Mouse (Mus musculus) macrophage (primary cell): ENCODE measurements around the gene Lsm7. TPM values are rescaled to one million over a fixed set of nuclear protein-coding genes. Genes with fewer than 3 reads are reported as not detected.
"Not testable (repeated sequence)": the region's sequence is repeated elsewhere in the genome, so short reads cannot be mapped to it uniquely, and the experiment has no call there.

Experiments
- H3K27ac ChIP-seq: fragments of 350-480 bp; formaldehyde crosslinking; 2 replicates; pipeline ENCODE4 v1.9.0; 2021
- H3K36me3 ChIP-seq: fragments of 350-480 bp; formaldehyde crosslinking; 2 replicates; pipeline ENCODE4 v1.9.0; 2021; ENCODE audit errors: inconsistent target
- H3K4me3 ChIP-seq: fragments of 350-480 bp; formaldehyde crosslinking; 2 replicates; pipeline ENCODE4 v1.9.0; 2021; ENCODE audit errors: inconsistent target
- H3K79me2 ChIP-seq: fragments of 350-480 bp; formaldehyde crosslinking; 2 replicates; pipeline ENCODE4 v1.9.0; 2021; ENCODE audit errors: inconsistent target
- WGBS: methylation state at CpG from one replicate; pipeline ENCODE4 v1.1.7; 2026; ENCODE audit warnings: inconsistent platforms; ENCODE audit not compliant: missing documents; 5-methylcytosine and 5-hydroxymethylcytosine counted together
- polyA plus RNA-seq: library from polyadenylated mRNA; stranded (reverse); fragments of 250-400 nt; gene quantifications from 3 replicates; pipeline ENCODE4 v1.2.4, GENCODE M21; 2018; ENCODE audit warnings: inconsistent platforms

The Lsm7 gene
- polyA plus RNA-seq, 1 experiment from 2014 or later, result 32.4 TPM

DNA sequence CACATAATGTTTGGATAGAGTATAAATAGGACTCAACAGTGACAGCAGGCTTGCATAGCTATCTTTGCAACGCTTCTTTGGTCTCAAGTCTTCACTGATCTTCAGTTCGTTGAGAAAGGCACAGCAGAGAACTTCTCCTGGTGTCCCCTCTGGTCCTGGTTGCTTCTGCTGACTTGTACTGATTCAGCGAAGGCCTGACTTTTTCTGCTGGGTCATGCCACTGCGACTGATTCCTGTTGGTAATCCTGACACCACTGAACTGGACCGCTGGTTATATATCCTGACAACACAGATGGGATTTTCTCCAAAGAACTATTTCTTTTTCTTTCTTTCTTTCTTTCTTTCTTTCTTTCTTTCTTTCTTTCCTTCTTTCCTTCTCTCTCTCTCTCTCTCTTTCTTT lies 32.5 kb downstream of the Lsm7 start:
- peaks cover 7% of the 10 kb centered on the region for H3K79me2 ChIP-seq
- no peaks in the 10 kb centered on the region for H3K36me3 ChIP-seq
- 84% methylated on average over 5 of the region's 5 CpGs for WGBS
- H3K27ac ChIP-seq, result no peak overlapping the region
- no peak overlapping the region for H3K4me3 ChIP-seq

DNA sequence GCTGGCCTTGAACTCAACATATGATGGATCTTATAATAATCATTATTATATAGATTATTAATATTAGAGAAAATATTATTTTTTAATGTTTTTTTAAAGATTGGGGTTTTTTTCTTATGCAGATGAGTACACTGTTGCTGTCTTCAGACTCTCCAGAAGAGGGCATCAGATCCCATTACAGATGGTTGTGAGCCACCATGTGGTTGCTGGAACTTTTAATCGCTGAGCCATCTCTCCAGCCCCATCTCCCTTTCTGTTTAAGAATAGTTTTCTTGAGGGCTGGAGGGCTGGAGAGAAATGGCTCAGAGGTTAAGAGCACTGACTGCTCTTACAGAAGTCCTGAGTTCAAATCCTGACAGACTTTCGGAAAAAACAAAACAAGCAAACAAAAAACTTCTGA lies 33.0 kb downstream of the Lsm7 start:
- no peak overlapping the region for H3K4me3 ChIP-seq
- no peaks in the 10 kb centered on the region for H3K36me3 ChIP-seq
- H3K27ac ChIP-seq, result no peak overlapping the region
- 46% methylated on average over 2 of the region's 2 CpGs for WGBS
- H3K79me2 ChIP-seq, result peaks cover 1% of the 10 kb centered on the region

DNA sequence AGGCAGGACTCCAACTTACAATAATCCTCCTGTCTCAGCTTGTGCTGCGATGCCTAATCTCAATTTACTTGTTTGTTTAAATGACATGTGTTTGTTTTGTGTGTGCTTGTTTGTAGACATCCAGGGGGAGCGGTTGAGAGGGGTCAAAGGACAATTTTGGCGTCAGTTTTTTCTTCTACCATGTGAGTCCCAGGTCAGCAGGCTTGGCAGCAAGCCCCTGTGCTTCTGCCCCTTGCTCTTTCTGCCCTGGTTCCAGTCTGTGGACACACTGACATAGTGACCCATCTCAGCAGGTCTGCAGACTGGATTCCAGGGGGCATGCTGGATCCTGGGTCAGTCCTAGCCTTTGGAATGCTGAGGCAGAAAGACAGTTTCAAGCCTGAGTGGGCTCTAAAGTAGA lies 35.6 kb downstream of the Lsm7 start:
- H3K4me3 ChIP-seq, result no peak overlapping the region
- no peak overlapping the region for H3K27ac ChIP-seq
- no peaks in the 10 kb centered on the region for H3K79me2 ChIP-seq
- no peaks in the 10 kb centered on the region for H3K36me3 ChIP-seq
- 94% methylated on average over 3 of the region's 3 CpGs for WGBS

DNA sequence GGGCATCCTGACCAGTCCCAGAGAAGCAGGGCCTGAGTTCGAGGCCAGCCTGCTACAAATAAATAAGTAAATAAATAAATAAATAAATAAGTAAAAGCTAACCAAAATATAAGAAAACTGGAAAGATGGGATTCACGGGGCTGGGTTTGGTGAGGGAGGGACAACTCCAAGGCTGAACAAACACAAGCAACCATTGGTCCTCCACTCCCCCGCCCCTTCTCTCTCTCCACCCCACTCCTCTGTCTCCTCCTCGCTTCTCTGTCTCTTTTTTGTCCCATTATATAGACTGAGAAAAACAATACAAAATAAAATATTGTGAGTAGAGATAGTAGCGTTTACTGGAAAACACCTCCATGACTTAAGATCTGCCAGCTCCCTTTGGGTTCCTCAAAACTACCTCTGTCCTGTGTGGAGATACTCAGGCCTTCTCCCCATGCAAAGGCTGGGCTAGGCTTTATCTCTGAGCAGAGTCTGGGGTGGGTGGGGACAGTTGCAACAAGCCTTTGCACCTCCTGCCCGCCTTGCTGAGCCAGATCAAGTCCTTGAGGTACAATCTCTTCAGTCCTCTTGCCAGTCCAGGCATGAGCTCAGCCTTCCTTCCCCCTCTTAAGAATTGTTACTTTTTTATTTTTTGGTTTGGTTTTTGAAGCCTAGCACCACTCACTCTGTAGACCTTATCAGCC lies 36.3 kb downstream of the Lsm7 start:
- no peaks in the 10 kb centered on the region for H3K79me2 ChIP-seq
- H3K27ac ChIP-seq, result no peak overlapping the region
- 83% methylated on average over 5 of the region's 6 CpGs for WGBS
- H3K4me3 ChIP-seq, result no peak overlapping the region
- no peaks in the 10 kb centered on the region for H3K36me3 ChIP-seq

DNA sequence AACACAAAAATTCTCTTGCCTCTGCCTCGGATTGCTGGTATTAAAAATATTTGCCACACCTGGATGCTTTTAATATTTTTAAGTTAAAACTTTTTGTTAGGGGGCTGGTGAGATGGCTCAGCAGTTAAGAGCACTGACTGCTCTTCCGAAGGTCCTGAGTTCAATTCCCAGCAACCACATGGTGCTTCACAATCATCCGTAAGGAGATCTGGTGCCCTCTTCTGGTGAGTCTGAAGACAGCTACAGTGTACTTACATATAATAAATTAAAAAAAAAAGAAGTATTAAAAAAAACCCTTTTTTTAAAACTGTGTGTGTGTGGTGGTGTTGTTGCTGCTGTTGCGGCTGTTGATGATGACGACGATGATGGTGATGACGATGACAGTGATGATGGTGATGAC lies 37.1 kb downstream of the Lsm7 start:
- H3K27ac ChIP-seq, H3K36me3 ChIP-seq, H3K79me2 ChIP-seq, H3K4me3 ChIP-seq: not testable (repeated sequence)
- WGBS, result 81% methylated on average over 7 of the region's 7 CpGs

DNA sequence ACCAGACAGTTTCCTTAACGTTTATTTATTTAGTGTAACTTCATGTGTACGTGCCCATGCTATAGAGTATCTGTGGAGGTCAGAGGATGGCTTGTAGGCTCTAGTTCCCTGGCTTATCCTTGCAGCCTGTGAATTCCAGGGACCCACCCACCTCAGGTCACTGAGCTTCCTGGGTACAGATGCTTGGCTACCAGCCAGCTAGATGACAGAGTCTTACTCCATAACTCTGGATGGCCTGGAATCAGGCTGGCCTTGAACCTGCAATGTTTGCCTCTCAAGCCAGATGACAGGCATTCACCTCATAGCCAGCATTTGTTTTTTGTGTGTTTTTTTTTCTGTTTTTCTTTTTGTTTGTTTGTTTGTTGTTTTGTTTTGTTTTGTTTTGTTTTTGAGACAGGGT lies 37.8 kb downstream of the Lsm7 start:
- H3K79me2 ChIP-seq, result no peaks in the 10 kb centered on the region
- no peaks in the 10 kb centered on the region for H3K36me3 ChIP-seq
- WGBS, result 81% methylated on average over 2 of the region's 2 CpGs
- H3K27ac ChIP-seq, result no peak overlapping the region
- H3K4me3 ChIP-seq, result no peak overlapping the region

DNA sequence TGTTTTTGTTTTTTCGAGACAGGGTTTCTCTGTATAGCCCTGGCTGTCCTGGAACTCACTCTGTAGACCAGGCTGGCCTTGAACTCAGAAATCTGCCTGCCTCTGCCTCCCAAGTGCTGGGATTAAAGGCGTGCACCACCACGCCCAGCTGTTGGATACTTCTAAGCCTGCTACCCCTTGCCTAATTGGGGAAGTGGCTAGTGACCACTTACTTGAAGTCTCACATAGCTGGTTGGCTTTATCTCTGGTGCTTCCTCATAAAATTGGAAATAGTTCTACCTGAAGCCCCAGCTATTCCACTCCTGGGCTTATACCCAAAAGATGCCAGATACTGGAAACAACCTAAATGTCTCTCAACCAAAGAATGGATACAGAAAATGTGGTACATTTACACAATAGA lies 38.7 kb downstream of the Lsm7 start:
- WGBS, result 22% methylated on average over 2 of the region's 3 CpGs
- not testable (repeated sequence) for H3K4me3 ChIP-seq, H3K36me3 ChIP-seq

DNA sequence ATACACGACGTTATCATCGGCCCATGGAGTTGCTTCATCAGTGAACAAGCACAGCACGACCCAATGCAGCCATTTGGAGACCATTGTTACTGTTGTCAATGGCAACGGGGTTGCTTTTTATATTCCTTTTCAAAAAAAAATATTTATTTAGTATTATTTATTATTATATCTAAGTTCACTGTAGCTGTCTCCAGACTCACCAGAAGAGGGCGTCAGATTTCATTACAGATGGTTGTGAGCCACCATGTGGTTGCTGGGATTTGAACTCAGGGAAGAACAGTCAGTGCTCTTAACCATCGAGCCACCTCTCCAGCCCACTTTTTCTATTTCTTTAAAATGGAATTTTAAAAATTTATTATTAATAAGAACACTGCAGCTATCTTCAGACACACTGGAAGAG lies 40.2 kb downstream of the Lsm7 start:
- H3K79me2 ChIP-seq, result no peaks in the 10 kb centered on the region
- no peak overlapping the region for H3K27ac ChIP-seq
- 63% methylated on average over 7 of the region's 7 CpGs for WGBS
- no peaks in the 10 kb centered on the region for H3K36me3 ChIP-seq
- H3K4me3 ChIP-seq, result no peak overlapping the region

More for the DNA sequence above, 38.7 kb downstream of the Lsm7 start:
- not testable (repeated sequence) for H3K27ac ChIP-seq, H3K79me2 ChIP-seq

DNA sequence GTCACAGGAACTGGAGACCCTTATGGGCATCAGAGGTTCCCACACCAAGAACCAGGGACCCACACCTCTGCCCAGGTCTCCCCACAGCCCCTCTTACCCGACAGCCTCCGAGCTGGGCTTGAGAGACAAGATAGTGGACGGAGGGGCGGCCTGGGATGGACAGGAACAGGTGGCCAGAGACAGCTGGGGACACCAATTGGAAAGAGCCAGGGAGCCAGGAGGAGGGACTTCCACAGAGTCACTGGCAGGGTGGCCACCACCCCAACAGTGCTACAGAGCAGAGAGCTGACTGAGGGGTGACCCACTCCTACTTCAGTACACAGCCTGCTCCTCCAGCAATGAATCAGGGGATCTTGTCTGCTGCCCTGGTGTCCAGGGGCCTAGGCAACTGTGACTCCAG lies 41.6 kb downstream of the Lsm7 start, which contains the start of gene Jsrp1:
Gene Jsrp1, minus strand, starts transcription at position 133 of the 400 bp plus-strand sequence.
- 85% methylated on average over 4 of the region's 4 CpGs for WGBS

DNA sequence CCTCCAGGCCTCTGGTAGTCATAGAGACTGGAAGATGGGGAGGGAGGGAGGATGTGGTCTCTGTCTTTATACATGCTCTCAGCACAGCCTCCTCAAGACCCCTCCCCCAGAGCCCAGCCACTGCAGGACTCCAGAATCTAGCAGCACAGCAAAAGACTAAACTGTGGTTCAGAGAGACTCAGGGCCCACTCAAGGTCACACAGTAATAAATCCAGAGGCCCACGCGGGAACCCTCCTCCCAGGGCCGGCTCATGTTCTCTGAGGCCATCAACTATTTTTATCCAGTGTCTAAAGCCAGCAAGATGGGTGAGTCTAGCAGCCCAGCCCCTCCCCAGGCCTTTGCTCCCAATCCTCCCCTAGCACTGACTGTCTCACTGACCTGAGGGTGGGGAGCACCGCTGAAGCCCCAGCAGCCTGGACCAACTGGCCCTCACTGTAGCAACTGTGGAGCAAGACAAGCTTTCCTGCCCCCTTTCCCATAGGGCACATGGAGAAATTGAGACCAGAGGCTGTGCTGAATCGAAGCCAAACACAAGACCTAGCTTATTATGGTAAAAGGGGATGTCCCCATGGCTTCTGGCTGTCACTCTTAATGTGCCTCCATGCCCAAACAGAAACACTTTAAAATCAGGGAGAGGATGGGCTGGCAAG lies 42.5 kb downstream of the Lsm7 start:
- no peaks in the 10 kb centered on the region for H3K36me3 ChIP-seq
- 67% methylated on average over 5 of the region's 5 CpGs for WGBS
- H3K4me3 ChIP-seq, result no peak overlapping the region
- H3K79me2 ChIP-seq, result no peaks in the 10 kb centered on the region
- H3K27ac ChIP-seq, result no peak overlapping the region

More for the DNA sequence above, 41.6 kb downstream of the Lsm7 start, which contains the start of gene Jsrp1:
- Histone ChIP-seq H3K79me2 (no peaks in the 10 kb centered on the region), H3K27ac (no peak within 1 kb of the TSS), H3K4me3 (no peak within 1 kb of the TSS), H3K36me3 (no peaks in the 10 kb centered on the region)

DNA sequence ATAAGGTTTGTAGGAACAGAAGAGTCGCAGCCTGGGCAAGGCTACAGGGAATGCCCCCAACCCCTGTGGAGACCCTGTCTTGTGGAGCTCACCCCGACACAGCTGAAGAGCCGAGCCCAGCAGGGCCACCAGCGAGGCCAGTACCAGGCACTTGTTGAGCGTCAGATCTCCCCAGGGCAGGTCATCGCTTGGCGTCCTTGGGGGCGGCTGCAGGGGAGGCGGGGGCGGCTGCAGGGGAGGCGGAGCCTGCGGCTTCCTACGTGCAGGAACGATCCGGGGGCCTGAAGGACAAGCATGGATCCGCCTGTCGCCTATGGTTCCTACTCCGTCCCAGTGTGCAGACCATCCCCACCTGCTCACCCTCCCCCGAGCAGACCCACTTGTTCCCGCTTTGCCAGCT lies 44.9 kb downstream of the Lsm7 start:
- WGBS, result 45% methylated on average over 17 of the region's 20 CpGs
- Histone ChIP-seq H3K27ac (no peak overlapping the region), H3K4me3 (no peak overlapping the region), H3K79me2 (no peaks in the 10 kb centered on the region), H3K36me3 (no peaks in the 10 kb centered on the region)

DNA sequence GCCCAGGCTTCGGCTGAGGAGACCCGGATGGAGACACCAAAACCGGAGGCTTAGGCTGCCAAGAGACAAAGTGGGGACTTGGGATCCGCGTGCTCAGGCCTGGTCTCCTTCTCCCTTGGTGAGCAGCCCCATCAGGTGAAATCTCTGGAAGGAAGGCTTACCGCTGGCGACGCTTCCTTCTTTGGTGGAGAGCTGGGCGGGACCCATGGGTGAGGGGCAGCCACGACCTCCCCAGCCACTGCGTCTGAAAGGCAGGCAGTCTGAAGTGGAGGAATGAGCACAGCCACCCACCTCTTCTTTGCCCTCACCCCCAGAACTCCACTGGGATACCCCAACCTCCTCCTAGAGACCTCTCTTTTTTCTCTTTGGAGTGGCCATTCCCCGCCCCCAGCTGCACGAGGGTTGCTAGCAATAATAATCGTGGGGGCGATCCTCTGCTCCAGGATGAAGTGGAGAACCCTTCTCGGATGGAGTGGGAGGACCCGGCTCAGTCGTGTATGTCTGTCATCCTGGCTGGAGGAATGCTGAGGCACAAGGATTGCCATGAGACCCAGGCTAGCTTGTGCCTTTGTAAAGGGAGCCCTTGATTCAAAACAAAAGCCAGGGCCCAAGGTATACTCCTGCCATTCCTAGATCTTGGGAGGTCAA lies 45.9 kb downstream of the Lsm7 start:
- Histone ChIP-seq H3K4me3 (no peak overlapping the region), H3K27ac (no peak overlapping the region), H3K79me2 (no peaks in the 10 kb centered on the region), H3K36me3 (no peaks in the 10 kb centered on the region)
- WGBS, result 26% methylated on average over 18 of the region's 18 CpGs

DNA sequence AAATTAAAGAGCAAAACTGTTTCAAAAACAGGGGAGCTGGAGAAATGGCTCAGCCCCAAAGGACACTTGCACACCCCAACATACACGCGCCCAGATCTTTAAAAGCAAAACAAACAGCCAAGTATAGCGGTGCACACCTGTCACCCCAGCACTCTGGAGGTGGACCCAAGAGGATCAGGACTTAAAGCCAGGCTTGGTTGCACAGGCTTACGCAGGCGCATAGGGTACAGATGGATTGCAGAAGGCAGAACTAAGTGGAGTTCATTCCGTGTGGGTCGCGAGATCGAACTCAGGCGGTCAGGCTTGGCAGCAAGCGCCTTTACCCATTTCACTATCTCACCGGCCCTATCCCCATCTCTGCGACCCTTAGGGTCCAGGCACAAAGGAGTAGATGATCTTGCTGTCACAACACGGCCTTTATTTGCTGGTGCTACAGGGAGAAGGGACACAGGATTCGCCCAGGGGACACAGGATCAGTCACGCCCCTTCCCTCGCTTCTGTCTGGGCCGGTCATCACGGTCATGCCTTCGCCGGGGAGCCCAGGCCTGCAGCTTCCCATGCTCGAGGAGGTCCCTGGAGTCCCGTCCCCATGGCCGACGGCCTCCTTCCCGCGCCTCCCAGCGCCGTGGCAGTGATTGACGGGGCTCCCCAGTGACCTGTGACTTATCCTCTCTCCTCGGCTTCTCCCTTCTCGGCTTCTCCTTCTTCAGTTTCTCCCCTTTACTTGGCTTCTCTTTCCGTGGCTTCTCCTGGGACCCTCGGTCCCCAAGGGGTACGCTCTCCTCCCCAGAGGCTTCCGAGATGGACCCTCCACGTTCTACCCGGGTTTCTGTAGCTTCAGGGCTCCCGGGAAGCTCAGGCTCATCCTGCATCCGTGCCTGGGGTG lies 46.7 kb downstream of the Lsm7 start:
- no peaks in the 10 kb centered on the region for H3K79me2 ChIP-seq
- H3K27ac ChIP-seq, result no peak overlapping the region
- WGBS, result 34% methylated on average over 38 of the region's 40 CpGs
- H3K4me3 ChIP-seq, result no peak overlapping the region
- peaks cover 5% of the 10 kb centered on the region for H3K36me3 ChIP-seq

DNA sequence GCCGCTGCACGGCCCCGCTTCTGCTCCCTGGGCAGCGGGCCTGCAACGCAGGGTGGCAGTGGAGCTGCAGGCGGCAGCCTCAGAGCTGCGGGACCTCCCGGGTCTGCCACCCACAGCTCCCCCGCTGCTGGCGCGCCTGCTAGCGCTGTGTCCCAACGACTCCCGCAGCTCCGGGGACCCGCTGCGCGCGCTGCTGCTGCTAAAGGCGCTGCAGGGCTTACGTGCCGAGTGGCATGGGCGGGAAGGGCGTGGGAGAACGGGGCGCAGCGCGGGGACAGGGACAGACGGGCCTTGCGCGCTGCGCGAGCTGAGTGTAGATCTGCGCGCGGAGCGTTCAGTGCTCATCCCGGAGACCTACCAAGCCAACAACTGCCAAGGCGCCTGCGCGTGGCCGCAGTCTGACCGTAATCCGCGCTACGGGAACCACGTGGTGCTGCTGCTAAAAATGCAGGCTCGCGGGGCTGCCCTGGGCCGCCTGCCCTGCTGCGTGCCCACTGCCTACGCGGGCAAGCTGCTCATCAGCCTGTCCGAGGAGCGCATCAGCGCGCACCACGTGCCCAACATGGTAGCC lies 47.9 kb downstream of the Lsm7 start:
- peaks cover 2% of the 10 kb centered on the region; the same call in 1 of the 2 replicates for H3K79me2 ChIP-seq
- WGBS, result 3% methylated on average over 57 of the region's 58 CpGs
- no peak overlapping the region for H3K4me3 ChIP-seq
- H3K27ac ChIP-seq, result no peak overlapping the region
- peaks cover 17% of the 10 kb centered on the region for H3K36me3 ChIP-seq
